Mouse (Mus musculus) gastrocnemius, adult 8-10 months (tissue): ENCODE results near the gene Tbc1d21. TPM values are rescaled to one million over a fixed set of nuclear protein-coding genes. Genes with fewer than 3 reads are reported as not detected.

Source experiments
- DNase-seq, 2 experiments: peaks; one replicate each; pipeline ENCODE4 v3.0.0; 2022; ENCODE audit warnings: low spot score in 2 of 2
- total RNA-seq, 4 experiments: library from RNA; stranded (reverse); gene quantifications; 2 replicates each; pipeline ENCODE4 v1.2.4; 2022

The Tbc1d21 gene
- total RNA-seq, 4 experiments from 2014 or later: not detected

- no peak for DNase-seq
Measured at GRCm38 (mm10) chr9:58345963-58346362, 24.3 kb downstream of the Tbc1d21 start.

GRCm38 (mm10) chr9:58341795-58342194 is 28.5 kb downstream of the Tbc1d21 start:
- no peak for DNase-seq

GRCm38 (mm10) chr9:58336650-58337281 is 33.5 kb downstream of the Tbc1d21 start:
- no peak for DNase-seq

- DNase-seq: no peak
Measured at GRCm38 (mm10) chr9:58331276-58331675, 39.0 kb downstream of the Tbc1d21 start.

GRCm38 (mm10) chr9:58330293-58330692 is 40.0 kb downstream of the Tbc1d21 start:
- DNase-seq: no peak

GRCm38 (mm10) chr9:58327382-58327781 is 42.9 kb downstream of the Tbc1d21 start:
- no peak for DNase-seq

GRCm38 (mm10) chr9:58326477-58327180 is 43.6 kb downstream of the Tbc1d21 start:
- no peak for DNase-seq

- no peak for DNase-seq
Measured at GRCm38 (mm10) chr9:58321681-58322080, 48.6 kb downstream of the Tbc1d21 start.

GRCm38 (mm10) chr9:58318317-58318716 is 51.9 kb downstream of the Tbc1d21 start:
- no peak for DNase-seq

- no peak for DNase-seq
Measured at GRCm38 (mm10) chr9:58317381-58317780, 52.9 kb downstream of the Tbc1d21 start.

- no peak for DNase-seq
Measured at GRCm38 (mm10) chr9:58316784-58317183, 53.5 kb downstream of the Tbc1d21 start.

GRCm38 (mm10) chr9:58315850-58316249 is 54.4 kb downstream of the Tbc1d21 start:
- no peak for DNase-seq

GRCm38 (mm10) chr9:58314682-58315360 is 55.4 kb downstream of the Tbc1d21 start:
- DNase-seq: no peak

- DNase-seq: peak; percentile 64 to 72
Measured at GRCm38 (mm10) chr9:58312944-58313359, 57.3 kb downstream of the Tbc1d21 start, which contains the start of gene Loxl1. Gene Loxl1 (minus strand): TSS chr9:58313186.

- no peak for DNase-seq
Measured at GRCm38 (mm10) chr9:58312196-58312943, 57.9 kb downstream of the Tbc1d21 start.

- DNase-seq: no peak
Measured at GRCm38 (mm10) chr9:58311191-58311910, 58.9 kb downstream of the Tbc1d21 start.

- DNase-seq: peak; percentile 48 to 62
Measured at GRCm38 (mm10) chr9:58310043-58310660, 60.1 kb downstream of the Tbc1d21 start.
